Mouse (Mus musculus) limb, embryonic 14.5 days (tissue): Measurements from ENCODE around the gene Rps6kc1. TPM values are rescaled to one million over a fixed set of nuclear protein-coding genes. Genes with fewer than 3 reads are reported as not detected.
A peak's percentile ranks its signal among the peaks of the same experiment; 100 is the strongest.

ENCODE experiments used
- ATAC-seq: fragments of 200-750 bp; cut with Nextera tagmentation; 2 replicates; pipeline ENCODE4 v1.8.0; 2017; ENCODE audit warnings: low read depth, moderate number of reproducible peaks, moderate TSS enrichment; ENCODE audit not compliant: low FRiP score
- DNase-seq: peaks from one replicate; pipeline ENCODE4 v3.0.0-alpha.2; 2015; ENCODE audit warnings: low spot score
- H3K27ac ChIP-seq: fragments of 300-500 bp; sonication (generic); replicated peaks from 2 replicates; pipeline ENCODE4 v1.5.1; 2014; ENCODE audit warnings: low read depth, mild to moderate bottlenecking, low read length, moderate library complexity, mixed read lengths
- H3K27me3 ChIP-seq: fragments of 300-500 bp; sonication (generic); 2 replicates; pipeline ENCODE4 v1.6.1; 2014; ENCODE audit warnings: low read length, mixed read lengths; ENCODE audit not compliant: control insufficient read depth, insufficient read depth
- H3K36me3 ChIP-seq: fragments of 300-500 bp; sonication (generic); 2 replicates; pipeline ENCODE4 v1.6.1; 2014; ENCODE audit warnings: mild to moderate bottlenecking, low read length, moderate library complexity, mixed read lengths; ENCODE audit not compliant: control insufficient read depth, insufficient read depth
- H3K4me1 ChIP-seq: fragments of 300-500 bp; sonication (generic); 2 replicates; pipeline ENCODE4 v1.6.1; 2014; ENCODE audit warnings: antibody characterized with exemption, low read length, mixed read lengths; ENCODE audit not compliant: control insufficient read depth, insufficient read depth
- H3K4me2 ChIP-seq: fragments of 300-500 bp; sonication (generic); replicated peaks from 2 replicates; pipeline ENCODE4 v1.6.1; 2014; ENCODE audit warnings: low read depth, mild to moderate bottlenecking, low read length, moderate library complexity; ENCODE audit not compliant: severe bottlenecking
- H3K4me3 ChIP-seq: fragments of 300-500 bp; sonication (generic); replicated peaks from 2 replicates; pipeline ENCODE4 v1.5.1; 2014; ENCODE audit warnings: low read length
- H3K9ac ChIP-seq: fragments of 300-500 bp; sonication (generic); 2 replicates; pipeline ENCODE4 v1.6.1; 2014; ENCODE audit warnings: mild to moderate bottlenecking, low read depth, low read length, moderate library complexity; ENCODE audit not compliant: severe bottlenecking
- H3K9me3 ChIP-seq: fragments of 300-500 bp; sonication (generic); 2 replicates; pipeline ENCODE4 v1.6.1; 2016; ENCODE audit warnings: low read length; ENCODE audit not compliant: control insufficient read depth
- POLR2A ChIP-seq: fragments of 200-500 bp; IDR thresholded peaks from 2 replicates; pipeline ENCODE4 v1.8.0; 2012; ENCODE audit warnings: inconsistent platforms, mild to moderate bottlenecking, moderate library complexity, borderline replicate concordance; ENCODE audit not compliant: insufficient read depth, insufficient read length; ENCODE audit errors: extremely low read depth
- WGBS: fragments of 180-500 bp; shearing (Covaris S2); extraction: QIAGEN DNeasy Blood & Tissue Kit; methylation state at CpG from one replicate; pipeline ENCODE4 v1.1.7; 2014; 5-methylcytosine and 5-hydroxymethylcytosine counted together
- polyA plus RNA-seq, 2 experiments: library from polyadenylated mRNA; depleted of rRNA in 1 of 2; stranded (reverse) in 1 of 2; unstranded in 1 of 2; fragments of >200 nt; fragmentation: Nextera tagmentation in 1 of 2; extraction: Ambion mirVana in 1 of 2; gene quantifications; 2 replicates each; pipeline versions ENCODE4 v1.2.1 to v1.2.3; 2012 to 2014

Gene Rps6kc1
- polyA plus RNA-seq, 2 experiments, result 14.7 to 17.4 TPM

- Histone ChIP-seq H3K9ac (no peak overlapping the region), H3K36me3 (peaks cover 36% of the 10 kb centered on the region), H3K4me3 (no peak overlapping the region), H3K9me3 (no peaks in the 10 kb centered on the region), H3K4me1 (no peaks in the 10 kb centered on the region), H3K27ac (no peak overlapping the region), H3K4me2 (no peak overlapping the region), H3K27me3 (no peaks in the 10 kb centered on the region)
- DNase-seq (no peak), ATAC-seq (no peak)
- WGBS, result 86% methylated on average over 16 of the region's 16 CpGs
- no peak for TF ChIP-seq POLR2A
These were observed 22.9 kb downstream of the Rps6kc1 start for GRCm38 (mm10) chr1:190888646-190889045.

- H3K27ac ChIP-seq, result no peak overlapping the region
- no peak for ATAC-seq
- DNase-seq, result no peak
- peaks cover 36% of the 10 kb centered on the region for H3K36me3 ChIP-seq
- no peaks in the 10 kb centered on the region for H3K9me3 ChIP-seq
- 94% methylated on average over 2 of the region's 2 CpGs for WGBS
- no peaks in the 10 kb centered on the region for H3K27me3 ChIP-seq
- no peak for TF ChIP-seq POLR2A
- H3K9ac ChIP-seq, result no peak overlapping the region
- no peak overlapping the region for H3K4me3 ChIP-seq
- H3K4me1 ChIP-seq, result no peaks in the 10 kb centered on the region
- no peak overlapping the region for H3K4me2 ChIP-seq
These were observed 23.5 kb downstream of the Rps6kc1 start for GRCm38 (mm10) chr1:190888031-190888430.

DNA sequence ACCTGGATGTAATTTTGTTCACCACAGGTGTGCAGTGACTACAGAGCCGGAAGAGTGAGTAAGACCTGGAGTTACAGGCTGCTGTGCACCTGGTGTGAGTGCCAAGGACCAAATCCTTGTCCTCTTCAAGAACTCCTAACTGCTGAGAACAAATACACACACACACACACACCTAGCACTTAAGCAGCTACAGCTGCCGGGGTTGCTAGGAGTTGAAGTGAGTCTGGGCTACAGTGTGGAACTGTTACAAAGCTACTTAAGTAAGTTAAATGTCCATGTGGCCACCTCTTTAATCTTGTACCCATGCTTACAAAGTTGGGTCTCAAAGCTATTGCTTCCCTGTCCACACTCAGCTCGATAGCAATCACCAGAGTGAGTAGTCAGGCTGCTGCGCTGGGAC is 25.6 kb downstream of the Rps6kc1 start:
- no peak for ATAC-seq
- no peak overlapping the region for H3K4me3 ChIP-seq
- no peaks in the 10 kb centered on the region for H3K4me1 ChIP-seq
- no peaks in the 10 kb centered on the region for H3K9me3 ChIP-seq
- H3K36me3 ChIP-seq, result peaks cover 29% of the 10 kb centered on the region
- H3K27ac ChIP-seq, result no peak overlapping the region
- H3K27me3 ChIP-seq, result no peaks in the 10 kb centered on the region
- H3K9ac ChIP-seq, result no peak overlapping the region
- DNase-seq, result no peak
- TF ChIP-seq POLR2A, result no peak
- no peak overlapping the region for H3K4me2 ChIP-seq
- 70% methylated on average over 4 of the region's 4 CpGs for WGBS

DNA sequence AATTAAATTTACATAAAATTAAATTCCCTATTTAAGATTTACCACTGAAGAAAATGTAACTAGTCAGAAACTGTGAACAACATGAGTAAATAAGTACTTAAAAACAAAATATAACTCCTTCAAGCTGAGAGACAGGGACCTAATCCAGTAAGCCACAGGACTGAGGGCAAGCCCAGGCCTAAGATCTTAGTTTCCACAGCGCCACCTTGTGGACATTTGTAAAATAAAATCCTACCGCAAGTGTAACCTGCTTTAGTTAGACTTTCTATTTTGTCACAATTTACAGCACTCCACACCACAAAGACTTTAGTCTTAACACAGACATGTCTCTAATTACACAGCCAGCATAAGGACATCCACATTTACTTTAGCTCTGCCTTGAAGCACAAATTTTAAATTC is 30.1 kb downstream of the Rps6kc1 start:
- Histone ChIP-seq H3K4me3 (no peak overlapping the region), H3K4me2 (no peak overlapping the region), H3K27ac (no peak overlapping the region), H3K4me1 (no peaks in the 10 kb centered on the region), H3K27me3 (no peaks in the 10 kb centered on the region), H3K9ac (no peak overlapping the region), H3K36me3 (peaks cover 18% of the 10 kb centered on the region; the same call in 1 of the 2 replicates), H3K9me3 (no peaks in the 10 kb centered on the region)
- TF ChIP-seq POLR2A, result no peak
- ATAC-seq, result no peak; the same call in 1 of the 2 replicates
- peak; percentile 87 for DNase-seq
- WGBS, result 6% methylated on average over 2 of the region's 2 CpGs

DNA sequence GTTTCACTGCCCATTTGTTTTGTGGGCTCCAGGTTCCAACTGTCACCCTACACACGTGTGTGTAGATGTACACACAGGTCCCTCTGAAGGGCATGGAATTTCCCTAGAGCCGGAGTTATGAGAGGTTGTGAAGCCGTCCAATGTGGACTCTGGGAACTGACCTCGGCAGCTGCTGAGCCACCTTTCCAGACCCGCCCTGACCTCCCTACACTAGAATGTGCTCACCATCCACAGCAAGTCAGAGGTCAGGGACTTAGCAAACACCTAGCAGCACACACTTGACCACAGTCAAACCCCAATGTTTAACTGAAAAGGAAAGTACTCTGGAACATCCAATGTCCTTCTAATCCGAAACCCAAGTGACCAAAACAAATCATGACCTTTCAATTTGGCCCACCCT is 30.9 kb downstream of the Rps6kc1 start:
- no peak for ATAC-seq
- no peak overlapping the region for H3K9ac ChIP-seq
- DNase-seq, result no peak
- H3K4me2 ChIP-seq, result no peak overlapping the region
- no peaks in the 10 kb centered on the region for H3K4me1 ChIP-seq
- no peak overlapping the region for H3K27ac ChIP-seq
- no peak overlapping the region for H3K4me3 ChIP-seq
- H3K36me3 ChIP-seq, result peaks cover 17% of the 10 kb centered on the region
- WGBS, result 78% methylated on average over 6 of the region's 6 CpGs
- H3K27me3 ChIP-seq, result no peaks in the 10 kb centered on the region
- no peaks in the 10 kb centered on the region for H3K9me3 ChIP-seq
- TF ChIP-seq POLR2A, result no peak

DNA sequence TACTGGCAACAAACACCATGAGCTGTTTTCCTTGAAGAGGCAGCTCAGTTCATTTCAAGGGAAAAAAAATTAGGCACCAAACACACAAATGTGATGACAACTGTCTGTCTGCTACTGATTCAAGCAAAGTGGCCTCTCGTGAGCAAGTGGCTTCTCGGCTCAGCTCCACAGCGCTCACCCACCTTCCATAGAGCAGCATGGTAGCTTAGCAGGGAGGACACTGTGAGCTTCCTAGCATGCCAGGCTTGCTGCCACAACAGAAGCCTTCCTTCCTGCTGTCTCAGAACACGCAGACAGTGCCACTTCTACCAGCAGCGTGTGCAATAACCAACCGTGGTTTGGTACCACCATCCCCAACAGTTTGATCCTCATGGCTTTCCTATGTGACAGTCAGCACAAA is 35.8 kb downstream of the Rps6kc1 start:
- no peak for TF ChIP-seq POLR2A
- DNase-seq (no peak), ATAC-seq (no peak)
- Histone ChIP-seq H3K4me3 (no peak overlapping the region), H3K27me3 (no peaks in the 10 kb centered on the region), H3K9ac (no peak overlapping the region), H3K4me2 (no peak overlapping the region), H3K9me3 (no peaks in the 10 kb centered on the region), H3K27ac (no peak overlapping the region), H3K4me1 (no peaks in the 10 kb centered on the region), H3K36me3 (peaks cover 16% of the 10 kb centered on the region)
- WGBS, result 97% methylated on average over 6 of the region's 6 CpGs
